Mouse (Mus musculus) heart, adult 18-20 months (tissue): ENCODE results near the gene Nat14. TPM values are rescaled to one million over a fixed set of nuclear protein-coding genes. Genes with fewer than 3 reads are reported as not detected.
"Not testable (repeated sequence)": the region's sequence is repeated elsewhere in the genome, so short reads cannot be mapped to it uniquely, and the experiment has no call there.

Experiments
- DNase-seq, 2 experiments: peaks; one replicate each; pipeline ENCODE4 v3.0.0; 2021 to 2022; ENCODE audit warnings: mixed read lengths in 1 of 2
- long read RNA-seq, 2 experiments: library from polyadenylated mRNA; stranded (forward); transcript quantifications; one replicate each; pipeline ENCODE4 v2.0.0; 2021
- total RNA-seq, 2 experiments: library from RNA; stranded (reverse); gene quantifications; 2 replicates each; pipeline ENCODE4 v1.2.3; 2021

Nat14 gene
- 1 to 10 TPM; 4.2 to 6.1 TPM for total RNA-seq
- long read RNA-seq, experiment 1, partial matches to known transcripts = 0 of 2 reads
- long read RNA-seq, experiment 1, other reads (novel, unspliced or antisense) = 2 of 2 reads
- long read RNA-seq, experiment 2, partial matches to known transcripts = 0 of 1 reads
- long read RNA-seq, experiment 2, other reads (novel, unspliced or antisense) = 1 of 1 reads

DNA sequence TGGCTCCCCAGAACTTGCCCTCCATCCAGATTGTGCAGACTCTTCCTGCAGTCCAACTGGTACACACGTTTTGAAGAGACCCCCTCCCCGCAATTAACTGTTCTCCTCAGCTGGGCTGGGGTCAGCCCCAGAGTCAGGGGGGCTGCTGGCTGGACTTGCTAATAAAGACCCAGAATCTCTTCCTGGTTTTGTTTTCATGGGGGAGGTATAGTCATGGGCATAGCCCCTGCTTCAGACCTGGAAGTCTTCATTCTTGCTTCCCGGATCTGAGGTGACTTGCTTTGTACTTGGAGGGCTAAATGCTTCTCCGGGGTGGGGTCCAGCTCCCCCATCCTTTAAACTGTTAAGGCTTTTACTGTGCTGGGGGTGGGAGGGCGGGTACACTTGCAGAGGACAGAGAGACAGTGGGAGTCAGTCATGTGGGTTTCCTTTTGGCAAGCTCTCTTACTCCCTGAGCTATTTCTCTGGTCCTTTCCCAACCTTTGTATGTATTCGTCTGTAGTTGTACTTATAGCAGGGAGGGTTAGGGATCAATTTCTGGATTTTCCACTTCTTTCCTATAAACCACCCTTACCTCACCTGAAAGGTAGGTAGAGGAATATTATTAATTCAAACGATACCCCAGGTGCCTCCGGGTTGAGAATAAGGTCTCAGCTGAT lies at the start of gene Nat14:
Gene Nat14 (plus strand): TSS at position 205 of the 659 bp plus-strand sequence.
- DNase-seq = no peak

GRCm38 (mm10) chr7:4876753-4877221 lies 45.0 kb upstream of the Nat14 start, which contains the start of gene Isoc2a:
TSS of gene Isoc2a (plus strand) at chr7:4877153.
- peak; percentile 91 to 96 for DNase-seq

- no peak for DNase-seq
Observed at GRCm38 (mm10) chr7:4877226-4877625, 44.6 kb upstream of the Nat14 start.

DNA sequence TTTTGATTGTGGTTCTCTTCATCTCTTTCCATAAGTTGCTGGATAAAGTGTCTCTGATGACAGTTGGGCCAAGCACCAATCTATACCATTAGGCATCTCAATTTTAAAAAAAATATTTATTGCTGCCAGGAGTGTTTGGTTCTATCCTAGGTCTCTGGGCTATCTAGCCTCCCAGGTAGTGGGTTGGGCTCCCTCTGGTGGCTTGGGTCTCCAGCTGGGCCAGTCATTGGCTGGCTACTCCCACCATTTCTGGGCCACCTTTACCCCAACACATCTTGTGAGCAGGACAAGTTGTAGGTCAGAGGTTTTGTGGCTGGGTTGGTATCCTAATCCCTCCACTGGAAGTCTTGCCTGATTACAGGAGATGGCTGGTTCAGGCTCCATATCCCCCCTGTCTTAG lies 43.6 kb upstream of the Nat14 start:
- DNase-seq = peak in 1 of 2 experiments; percentile 30

- not testable (repeated sequence) for DNase-seq
Observed at GRCm38 (mm10) chr7:4879036-4879435, 42.8 kb upstream of the Nat14 start.

GRCm38 (mm10) chr7:4886680-4887079 lies 35.1 kb upstream of the Nat14 start:
- DNase-seq = peak in 1 of 2 experiments; percentile 43

DNA sequence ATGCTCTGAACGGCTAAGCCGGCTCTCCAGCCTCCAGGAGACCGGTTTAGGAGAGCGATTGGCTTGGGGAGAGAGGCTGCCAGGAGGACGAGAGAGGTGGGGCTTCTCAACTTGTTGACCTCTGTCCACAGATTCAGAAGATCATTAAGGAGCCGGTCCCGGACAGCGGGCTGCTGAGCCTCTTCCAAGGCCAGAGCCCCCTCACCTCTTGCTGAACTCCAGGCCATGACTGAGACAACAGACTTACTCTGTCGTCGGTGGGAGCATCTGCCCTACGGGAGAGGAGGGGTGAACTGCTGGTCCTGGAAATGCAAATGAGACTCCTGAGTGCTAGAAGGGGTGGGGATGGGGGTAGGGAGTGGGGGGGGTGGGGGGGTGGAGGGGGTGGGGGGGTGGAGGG lies 26.6 kb upstream of the Nat14 start:
- no peak for DNase-seq

DNA sequence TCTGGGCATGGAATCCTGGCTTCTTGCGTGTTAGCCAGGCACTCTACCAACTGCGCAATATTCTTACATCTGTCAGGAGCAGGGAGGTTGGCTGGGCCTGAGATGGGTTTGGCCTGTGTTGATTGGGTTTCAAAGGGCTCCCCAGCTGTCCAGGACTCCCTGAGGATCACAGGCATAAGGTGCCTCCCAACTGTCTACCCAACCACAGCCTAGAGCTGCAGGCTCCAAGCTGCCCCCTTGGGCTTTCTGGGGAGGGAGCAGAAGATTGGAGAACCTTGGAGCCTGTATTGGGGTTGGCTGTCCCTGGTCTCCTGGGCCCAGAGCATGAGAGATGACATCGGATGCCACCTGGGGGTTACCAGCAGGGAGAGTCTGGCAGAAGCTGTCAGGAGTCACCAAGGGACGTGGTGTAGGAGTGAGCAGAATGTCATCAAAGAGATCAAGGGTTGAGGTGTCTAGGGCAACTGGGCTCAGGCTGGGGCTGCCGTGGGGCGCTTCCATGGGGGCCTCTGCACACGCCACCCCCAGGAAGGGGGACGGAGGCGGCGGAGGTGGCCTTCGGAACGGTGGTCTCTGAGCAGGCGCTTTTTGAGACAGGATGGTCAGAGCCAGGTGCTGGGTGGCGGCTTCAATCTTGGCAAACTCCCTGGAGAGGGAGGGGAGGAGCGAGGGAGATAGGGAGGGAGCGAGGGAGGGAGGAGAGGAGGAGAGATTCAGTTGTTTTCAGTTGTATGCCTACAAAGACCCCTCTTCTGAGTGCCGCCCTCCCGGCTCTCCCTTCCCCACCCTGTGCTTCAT lies 22.8 kb upstream of the Nat14 start:
- peak in 1 of 2 experiments; percentile 33 for DNase-seq

- peak in 1 of 2 experiments; percentile 70 for DNase-seq
Observed at GRCm38 (mm10) chr7:4899649-4900522, 21.9 kb upstream of the Nat14 start.

DNA sequence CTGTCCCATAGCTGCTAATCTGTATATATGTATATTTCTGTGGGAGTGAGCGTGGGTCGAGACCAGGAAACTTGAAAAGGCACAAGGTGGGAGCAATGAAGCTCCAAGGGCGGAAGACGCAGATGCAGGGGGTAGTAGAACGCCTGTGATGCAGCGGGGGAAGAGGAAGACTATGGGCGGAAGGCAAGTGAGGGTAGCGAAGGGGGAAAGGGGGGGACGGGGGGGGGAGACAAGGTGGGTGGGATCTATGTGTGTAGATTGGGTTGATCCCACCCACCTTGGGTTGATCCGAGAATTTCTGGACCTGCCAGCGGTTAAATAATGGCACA lies 21.3 kb upstream of the Nat14 start:
- no peak for DNase-seq

- DNase-seq = no peak
Observed at GRCm38 (mm10) chr7:4901171-4901570, 20.7 kb upstream of the Nat14 start.

DNA sequence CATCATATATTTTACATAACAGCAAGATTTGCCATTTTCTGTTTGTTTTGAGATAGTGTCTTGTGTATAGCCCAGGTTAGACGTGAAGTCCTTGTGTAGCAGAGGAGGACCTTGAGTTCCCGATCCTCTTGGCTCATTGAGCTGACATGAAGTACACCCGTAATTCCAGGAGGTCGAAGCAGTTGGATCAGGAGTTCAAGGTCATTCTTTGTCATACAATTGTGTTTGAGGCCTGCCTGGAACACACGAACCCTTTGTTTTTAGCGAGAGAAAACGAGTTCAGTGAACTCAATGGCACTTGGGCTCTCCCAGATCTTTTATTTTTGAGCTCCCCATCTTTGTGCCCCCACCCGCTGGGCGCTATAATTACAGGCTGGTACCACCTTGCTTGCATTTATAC lies 19.4 kb upstream of the Nat14 start:
- DNase-seq = no peak

DNA sequence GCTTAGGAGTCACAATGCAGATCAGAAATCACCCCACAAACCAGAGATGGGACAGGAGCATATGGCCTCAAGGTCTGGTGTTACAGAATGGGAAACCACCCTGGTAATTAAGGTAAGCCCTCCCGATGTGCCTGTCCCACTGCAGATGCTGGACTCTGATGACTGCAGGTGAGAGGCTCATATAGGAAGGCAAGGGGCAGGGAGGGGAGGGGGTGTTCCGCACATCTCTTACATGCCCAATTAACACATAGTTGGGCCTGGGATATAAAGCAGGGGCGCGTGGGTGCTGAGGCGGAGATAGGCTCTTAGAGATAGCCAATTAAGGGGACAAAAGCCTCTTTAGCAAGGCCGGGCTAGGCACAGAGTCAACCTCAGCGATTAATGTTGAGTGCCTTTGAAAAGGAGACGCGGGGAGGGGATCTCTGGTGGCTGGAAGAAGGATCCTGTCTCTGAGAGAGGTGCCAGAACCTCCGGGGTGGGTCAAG lies 15.3 kb upstream of the Nat14 start, which contains the start of gene Gm36210:
Gene Gm36210 (minus strand): TSS at position 51 of the 485 bp plus-strand sequence.
- no peak for DNase-seq

DNA sequence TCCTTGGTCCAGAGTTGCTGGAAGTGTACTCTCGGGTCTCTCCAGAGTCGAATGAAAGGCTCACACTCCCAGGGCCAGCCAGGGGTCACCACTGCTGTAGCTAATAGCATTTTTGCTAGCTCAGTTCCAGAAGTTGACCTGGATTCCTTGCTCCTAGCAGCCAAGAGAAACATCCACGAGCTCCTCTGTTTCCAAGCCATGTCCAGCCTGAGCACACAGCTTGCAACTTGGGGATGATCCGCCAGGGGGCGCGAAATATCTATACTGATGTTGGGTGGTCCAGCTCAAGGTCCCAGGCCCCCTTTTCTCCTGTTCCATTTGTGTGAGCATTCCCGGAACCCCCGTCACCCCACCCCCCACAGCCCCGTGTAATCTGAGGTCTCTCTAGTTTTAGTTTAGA lies 10.3 kb upstream of the Nat14 start:
- peak; percentile 57 to 85 for DNase-seq

DNA sequence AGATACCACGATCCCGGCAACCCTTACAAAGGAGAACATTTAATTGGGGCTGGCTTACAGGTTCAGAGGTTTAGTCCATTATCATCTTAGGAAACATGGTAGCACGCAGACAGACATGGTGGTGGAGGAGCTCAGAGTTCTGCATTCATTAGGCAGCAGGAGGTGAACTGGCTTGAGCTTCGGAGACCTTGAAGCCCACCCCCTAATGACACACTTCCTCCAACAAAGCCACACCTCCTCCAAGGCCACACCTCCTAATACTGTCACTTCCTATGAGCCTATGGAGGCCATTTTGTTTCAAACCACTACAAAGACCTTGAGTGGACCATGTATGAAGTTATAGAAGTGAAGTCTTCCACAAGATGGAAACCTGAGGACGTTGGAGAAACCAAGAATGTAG lies 9.6 kb upstream of the Nat14 start:
- DNase-seq = no peak

GRCm38 (mm10) chr7:4915007-4915665 lies 6.7 kb upstream of the Nat14 start, which contains the start of gene Zfp628:
TSS of gene Zfp628 (plus strand) at chr7:4915217.
- DNase-seq = peak; percentile 94 to 98

GRCm38 (mm10) chr7:4915669-4916416 lies 6.0 kb upstream of the Nat14 start:
- peak in 1 of 2 experiments; percentile 55 for DNase-seq

GRCm38 (mm10) chr7:4917494-4917893 lies 4.3 kb upstream of the Nat14 start:
- DNase-seq = no peak

DNA sequence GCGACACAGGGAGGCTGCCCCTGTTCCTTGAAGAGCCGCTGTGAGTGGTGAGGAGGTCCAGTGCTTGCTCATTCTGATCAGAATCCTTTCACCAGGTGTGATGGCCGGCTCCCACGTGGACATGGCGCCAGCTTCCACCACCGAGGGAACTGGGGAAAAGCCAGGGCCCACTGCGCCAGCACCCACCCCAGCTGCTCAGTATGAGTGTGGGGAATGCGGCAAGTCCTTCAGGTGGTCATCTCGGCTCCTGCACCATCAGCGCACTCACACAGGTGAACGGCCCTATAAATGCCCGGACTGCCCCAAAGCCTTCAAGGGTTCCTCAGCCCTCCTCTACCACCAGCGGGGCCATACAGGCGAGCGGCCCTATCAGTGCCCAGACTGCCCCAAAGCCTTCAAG lies 3.1 kb upstream of the Nat14 start:
- no peak for DNase-seq

DNA sequence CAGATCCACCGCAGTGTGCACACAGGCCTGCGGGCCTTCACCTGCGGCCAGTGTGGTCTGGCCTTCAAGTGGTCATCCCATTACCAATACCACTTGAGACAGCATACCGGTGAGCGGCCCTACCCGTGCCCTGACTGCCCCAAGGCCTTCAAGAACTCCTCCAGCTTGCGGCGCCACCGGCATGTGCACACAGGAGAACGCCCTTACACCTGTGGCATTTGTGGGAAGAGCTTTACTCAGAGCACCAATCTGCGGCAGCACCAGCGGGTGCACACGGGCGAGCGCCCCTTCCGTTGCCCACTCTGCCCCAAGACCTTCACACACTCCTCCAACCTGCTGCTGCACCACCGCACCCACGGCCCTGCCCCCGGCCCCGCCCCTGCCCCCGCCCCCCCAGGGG lies 2.7 kb upstream of the Nat14 start:
- no peak for DNase-seq
